Mouse (Mus musculus) hindbrain, postnatal 0 days (tissue): ENCODE results near the gene Adgrf3. TPM values are rescaled to one million over a fixed set of nuclear protein-coding genes. Genes with fewer than 3 reads are reported as not detected.

Experiments
- ATAC-seq: fragments of 200-750 bp; cut with Nextera tagmentation; 2 replicates; pipeline ENCODE4 v1.8.0; 2017; ENCODE audit warnings: mild to moderate bottlenecking, moderate TSS enrichment, moderate library complexity
- DNase-seq: peaks from one replicate; pipeline ENCODE4 v3.0.0-alpha.2; 2015; ENCODE audit warnings: low spot score
- H3K27ac ChIP-seq: fragments of 300-500 bp; sonication (generic); 2 replicates; pipeline ENCODE4 v1.5.1; 2014; ENCODE audit warnings: mild to moderate bottlenecking
- H3K27me3 ChIP-seq: fragments of 300-500 bp; sonication (generic); 2 replicates; pipeline ENCODE4 v1.6.1; 2014; ENCODE audit warnings: low read length, mixed read lengths; ENCODE audit not compliant: insufficient read depth
- H3K36me3 ChIP-seq: fragments of 300-500 bp; sonication (generic); 2 replicates; pipeline ENCODE4 v1.6.1; 2014; ENCODE audit warnings: low read length, mixed read lengths; ENCODE audit not compliant: insufficient read depth
- H3K4me1 ChIP-seq: fragments of 300-500 bp; sonication (generic); 2 replicates; pipeline ENCODE4 v1.6.1; 2014; ENCODE audit warnings: antibody characterized with exemption, low read length, mixed read lengths; ENCODE audit not compliant: insufficient read depth
- H3K4me2 ChIP-seq: fragments of 300-500 bp; sonication (generic); 2 replicates; pipeline ENCODE4 v1.6.1; 2014; ENCODE audit warnings: low read depth, mild to moderate bottlenecking, low read length, moderate library complexity, mixed read lengths
- H3K4me3 ChIP-seq: fragments of 300-500 bp; sonication (generic); 2 replicates; pipeline ENCODE4 v1.5.1; 2014; ENCODE audit warnings: low read length
- H3K9ac ChIP-seq: fragments of 300-500 bp; sonication (generic); replicated peaks from 2 replicates; pipeline ENCODE4 v1.6.1; 2014; ENCODE audit warnings: mild to moderate bottlenecking, low read length, moderate library complexity, mixed read lengths
- H3K9me3 ChIP-seq: fragments of 300-500 bp; sonication (generic); 2 replicates; pipeline ENCODE4 v1.6.1; 2016; ENCODE audit warnings: low read length, mixed read lengths
- CTCF ChIP-seq: IDR thresholded peaks from 2 replicates; pipeline ENCODE4 v1.5.1; 2016; ENCODE audit warnings: antibody characterized with exemption, control low read depth, low read depth
- WGBS: fragments of 180-500 bp; shearing (Covaris S2); extraction: QIAGEN DNeasy Blood & Tissue Kit; methylation state at CpG from one replicate; pipeline ENCODE4 v1.1.7; 2014; 5-methylcytosine and 5-hydroxymethylcytosine counted together
- polyA plus RNA-seq: library from polyadenylated mRNA; unstranded; fragments of >200 nt; fragmentation: Nextera tagmentation; extraction: Ambion mirVana; gene quantifications from 2 replicates; pipeline ENCODE4 v1.2.1, GENCODE M21; 2015
- total RNA-seq: library from RNA; depleted of rRNA; stranded (reverse); fragments of >200 nt; gene quantifications from 2 replicates; pipeline ENCODE4 v1.2.3, GENCODE M21; 2014

Adgrf3 gene
- total and polyA plus RNA-seq, 2 experiments from 2014 or later, result 0.37 TPM; not detected in 1

GRCm38 (mm10) chr5:30175811-30176210 lies 29.7 kb downstream of the Adgrf3 start:
- peaks cover 40% of the 10 kb centered on the region for H3K36me3 ChIP-seq
- WGBS, result 76% methylated on average over 4 of the region's 4 CpGs
- no peaks in the 10 kb centered on the region for H3K9me3 ChIP-seq
- H3K4me2 ChIP-seq, result no peak overlapping the region
- no peak for TF ChIP-seq CTCF
- DNase-seq (no peak), ATAC-seq (no peak)
- no peaks in the 10 kb centered on the region for H3K27me3 ChIP-seq
- H3K9ac ChIP-seq, result no peak overlapping the region
- no peak overlapping the region for H3K4me3 ChIP-seq
- no peak overlapping the region for H3K27ac ChIP-seq
- H3K4me1 ChIP-seq, result no peaks in the 10 kb centered on the region

DNA sequence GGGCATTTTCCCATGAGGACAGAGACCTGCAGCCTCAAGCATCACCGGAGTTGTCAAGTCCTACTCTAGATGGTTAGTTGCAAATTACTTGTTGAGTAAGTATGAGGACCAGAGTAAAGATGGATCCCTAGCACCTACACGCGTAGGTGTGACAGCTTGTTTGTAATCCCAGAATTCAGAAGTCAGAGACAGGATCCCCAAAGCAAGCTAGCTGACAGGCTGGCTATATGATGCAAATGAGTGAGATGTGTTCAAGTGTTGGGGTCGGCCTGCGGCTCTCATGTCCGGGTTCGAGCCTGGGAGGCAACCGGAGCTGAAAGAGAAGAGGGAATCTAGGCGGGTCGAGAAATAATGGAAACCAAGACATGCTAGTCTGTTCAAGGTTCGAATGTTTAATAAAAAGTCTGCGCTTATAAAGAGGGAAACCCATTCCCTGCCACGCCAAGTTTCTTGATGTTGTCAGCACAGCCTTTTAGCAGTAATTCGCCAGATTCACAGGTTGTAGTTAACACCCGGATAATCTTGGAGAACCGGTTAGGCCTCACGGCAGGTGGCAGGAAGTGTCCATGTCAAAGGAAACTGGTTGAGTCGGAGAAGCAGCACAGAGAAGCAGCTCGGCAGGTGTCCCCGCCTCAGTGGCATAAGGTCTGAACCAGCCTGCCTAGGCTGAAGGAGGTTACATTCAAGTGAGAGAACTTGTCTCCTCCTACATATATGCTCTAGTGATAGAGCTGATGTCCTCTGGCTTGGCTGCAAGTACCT lies 32.4 kb downstream of the Adgrf3 start:
- DNase-seq (no peak), ATAC-seq (no peak)
- no peaks in the 10 kb centered on the region for H3K9me3 ChIP-seq
- no peak overlapping the region for H3K27ac ChIP-seq
- no peaks in the 10 kb centered on the region for H3K27me3 ChIP-seq
- H3K4me2 ChIP-seq, result no peak overlapping the region
- 56% methylated on average over 20 of the region's 20 CpGs for WGBS
- no peak for TF ChIP-seq CTCF
- H3K4me3 ChIP-seq, result no peak overlapping the region
- H3K36me3 ChIP-seq, result peaks cover 46% of the 10 kb centered on the region
- H3K4me1 ChIP-seq, result no peaks in the 10 kb centered on the region
- no peak overlapping the region for H3K9ac ChIP-seq

GRCm38 (mm10) chr5:30172115-30172514 lies 33.4 kb downstream of the Adgrf3 start:
- Histone ChIP-seq H3K4me1 (no peaks in the 10 kb centered on the region), H3K27ac (no peak overlapping the region), H3K9ac (no peak overlapping the region), H3K4me3 (no peak overlapping the region), H3K36me3 (peaks cover 46% of the 10 kb centered on the region), H3K9me3 (no peaks in the 10 kb centered on the region), H3K27me3 (no peaks in the 10 kb centered on the region), H3K4me2 (no peak overlapping the region)
- no peak for TF ChIP-seq CTCF
- ATAC-seq, result no peak
- no peak for DNase-seq

DNA sequence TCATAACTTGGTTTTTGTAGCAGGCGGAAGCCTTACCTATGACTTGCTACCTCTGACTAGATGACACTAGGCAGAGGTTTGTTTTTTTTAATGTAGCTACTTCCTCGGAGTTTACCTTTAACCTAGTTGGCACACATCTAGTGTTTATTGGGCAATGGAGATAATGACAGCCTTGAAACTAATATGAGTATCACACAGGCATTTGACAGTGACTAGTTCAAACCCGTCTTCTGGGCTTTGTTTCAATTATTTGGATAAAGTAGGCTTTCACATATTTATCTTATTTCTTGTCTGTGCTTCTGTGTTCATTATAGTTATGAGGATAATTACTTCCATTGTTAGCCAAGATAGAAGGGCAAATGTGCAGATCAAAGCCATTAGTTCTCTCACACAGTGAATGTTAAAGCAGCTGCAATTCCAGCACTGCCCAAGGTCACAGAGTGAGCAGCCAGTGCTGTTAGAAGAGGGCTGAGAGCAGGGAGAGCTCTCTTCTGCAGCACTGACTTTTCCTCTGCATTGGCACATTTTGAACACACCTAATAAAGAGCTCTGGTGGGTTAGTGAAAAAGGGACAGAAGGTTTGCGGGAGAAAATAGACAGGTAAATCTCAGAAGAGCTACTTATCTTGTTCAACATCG lies 35.1 kb downstream of the Adgrf3 start:
- TF ChIP-seq CTCF, result no peak

GRCm38 (mm10) chr5:30165234-30165946 lies 40.1 kb downstream of the Adgrf3 start:
- WGBS, result 91% methylated on average over 5 of the region's 5 CpGs
- no peak overlapping the region for H3K27ac ChIP-seq
- H3K27me3 ChIP-seq, result no peaks in the 10 kb centered on the region
- no peak for TF ChIP-seq CTCF
- no peaks in the 10 kb centered on the region for H3K4me1 ChIP-seq
- no peak overlapping the region for H3K4me2 ChIP-seq
- no peak overlapping the region for H3K9ac ChIP-seq
- no peaks in the 10 kb centered on the region for H3K9me3 ChIP-seq
- no peak for DNase-seq
- H3K36me3 ChIP-seq, result peaks cover 16% of the 10 kb centered on the region; the same call in 1 of the 2 replicates
- ATAC-seq, result no peak
- no peak overlapping the region for H3K4me3 ChIP-seq

More for the DNA sequence above, 35.1 kb downstream of the Adgrf3 start:
- Histone ChIP-seq H3K4me1 (no peaks in the 10 kb centered on the region), H3K36me3 (peaks cover 32% of the 10 kb centered on the region), H3K27me3 (no peaks in the 10 kb centered on the region), H3K27ac (no peak overlapping the region; the same call in 1 of the 2 replicates), H3K9ac (no peak overlapping the region), H3K4me3 (no peak overlapping the region), H3K9me3 (no peaks in the 10 kb centered on the region), H3K4me2 (no peak overlapping the region)
- 83% methylated on average over 5 of the region's 5 CpGs for WGBS
- ATAC-seq, result no peak
- DNase-seq, result no peak

GRCm38 (mm10) chr5:30162339-30162738 lies 43.2 kb downstream of the Adgrf3 start:
- TF ChIP-seq CTCF, result no peak
- WGBS, result 84% methylated on average over 6 of the region's 6 CpGs

More at GRCm38 (mm10) chr5:30162339-30162738, 43.2 kb downstream of the Adgrf3 start:
- H3K4me3 ChIP-seq, result no peak overlapping the region
- H3K4me1 ChIP-seq, result no peaks in the 10 kb centered on the region
- no peak overlapping the region for H3K4me2 ChIP-seq
- H3K27ac ChIP-seq, result no peak overlapping the region
- H3K27me3 ChIP-seq, result no peaks in the 10 kb centered on the region
- ATAC-seq, result no peak
- no peaks in the 10 kb centered on the region for H3K9me3 ChIP-seq
- no peak for DNase-seq
- H3K36me3 ChIP-seq, result no peaks in the 10 kb centered on the region
- no peak overlapping the region for H3K9ac ChIP-seq
